Mouse (Mus musculus): ENCODE results near the gene Oprd1. TPM values are rescaled to one million over a fixed set of nuclear protein-coding genes. Genes with fewer than 3 reads are reported as not detected.
A peak's percentile ranks its signal among the peaks of the same experiment; 100 is the strongest.

The Oprd1 gene
- total and polyA plus RNA-seq, 3 experiments = 0.01 TPM; not detected in 2

DNA sequence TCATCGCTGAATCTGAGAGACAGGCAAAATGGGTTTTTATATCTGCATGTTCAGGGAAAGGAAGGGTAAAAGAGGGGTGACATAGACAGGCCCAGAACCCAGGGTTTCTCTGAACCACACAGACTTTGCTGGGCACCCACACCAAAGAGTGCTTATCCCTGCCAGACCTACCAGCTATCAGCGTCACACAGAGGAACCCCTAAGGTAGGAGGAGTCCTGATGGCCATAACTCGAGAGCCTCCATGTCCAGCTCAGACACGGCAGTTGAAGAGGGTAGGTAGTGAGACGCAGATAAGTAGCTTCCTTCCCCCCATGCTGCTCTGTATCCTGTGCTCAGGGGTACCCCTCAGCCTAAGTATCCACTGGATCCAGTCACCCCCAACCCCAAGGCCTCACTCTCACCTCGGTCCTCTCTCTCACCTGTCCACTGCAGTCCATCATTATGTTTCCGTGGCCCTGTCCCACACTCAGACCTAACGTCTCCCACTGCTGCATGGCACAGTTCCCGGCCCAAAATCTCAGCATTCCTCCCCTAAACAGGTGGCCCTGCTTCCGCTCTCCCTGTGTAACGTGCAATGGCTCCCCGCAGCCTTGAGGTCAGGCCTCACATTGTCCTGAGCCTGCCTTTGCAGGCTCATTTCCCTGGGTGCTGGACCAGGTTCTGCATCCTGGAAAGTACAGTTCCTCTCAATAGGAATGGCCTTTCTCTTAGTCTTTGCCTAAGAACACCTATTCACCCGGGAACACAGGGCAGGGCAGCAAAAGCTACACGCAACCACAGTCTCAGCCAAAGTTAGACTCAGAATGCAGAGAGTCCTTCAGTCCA is 77.0 kb downstream of the Oprd1 start:
- Histone ChIP-seq H3K27ac (ENCODE audit: control insufficient read depth, low read depth, low read length) (no peak overlapping the region), H3K79me2 (ENCODE audit: control insufficient read depth, insufficient read depth, low read length, poor library complexity) (peaks cover 44% of the 10 kb centered on the region), H3K9me3 (replicated peaks; ENCODE audit: insufficient read depth, low read length) (no peaks in the 10 kb centered on the region), H3K4me3 (ENCODE audit: control insufficient read depth in 1 of 2, insufficient read depth in 1 of 2, low read depth in 2 of 2, low read length in 2 of 2) (no peak overlapping the region), H3K4me1 (ENCODE audit: control insufficient read depth in 1 of 2, insufficient read depth in 2 of 2, low read length in 2 of 2) (peaks cover 18 to 26% of the 10 kb centered on the region in 2 experiments), H3K27me3 (ENCODE audit: control insufficient read depth in 1 of 2, insufficient read depth in 2 of 2, low read length in 2 of 2) (no peaks in the 10 kb centered on the region), H3K36me3 (ENCODE audit: control insufficient read depth in 1 of 2, insufficient read depth in 2 of 2, low read length in 2 of 2) (peaks cover 15 to 35% of the 10 kb centered on the region in 2 experiments), H3K9ac (ENCODE audit: control insufficient read depth, low read depth, low read length, poor library complexity, severe bottlenecking) (no peak overlapping the region)
- TF ChIP-seq MAX (IDR thresholded peaks at IDR 0.05; ENCODE audit: low read length) = no peak
- no peak for TF ChIP-seq E2F4 (IDR thresholded peaks at IDR 0.05; ENCODE audit: borderline replicate concordance, low read depth, low read length)
- TF ChIP-seq CHD1 (IDR thresholded peaks at IDR 0.05; ENCODE audit: low read depth, low read length) = no peak
- TF ChIP-seq TAL1 (IDR thresholded peaks at IDR 0.05; ENCODE audit: low read length) = peak; percentile 48
- no peak for TF ChIP-seq POLR2A (IDR thresholded peaks at IDR 0.05; ENCODE audit: control insufficient read depth in 1 of 2, insufficient read depth in 1 of 2, low read depth in 1 of 2, low read length in 2 of 2, poor library complexity in 1 of 2)
- no peak for DNase-seq (ENCODE audit: low read depth, low spot score)

DNA sequence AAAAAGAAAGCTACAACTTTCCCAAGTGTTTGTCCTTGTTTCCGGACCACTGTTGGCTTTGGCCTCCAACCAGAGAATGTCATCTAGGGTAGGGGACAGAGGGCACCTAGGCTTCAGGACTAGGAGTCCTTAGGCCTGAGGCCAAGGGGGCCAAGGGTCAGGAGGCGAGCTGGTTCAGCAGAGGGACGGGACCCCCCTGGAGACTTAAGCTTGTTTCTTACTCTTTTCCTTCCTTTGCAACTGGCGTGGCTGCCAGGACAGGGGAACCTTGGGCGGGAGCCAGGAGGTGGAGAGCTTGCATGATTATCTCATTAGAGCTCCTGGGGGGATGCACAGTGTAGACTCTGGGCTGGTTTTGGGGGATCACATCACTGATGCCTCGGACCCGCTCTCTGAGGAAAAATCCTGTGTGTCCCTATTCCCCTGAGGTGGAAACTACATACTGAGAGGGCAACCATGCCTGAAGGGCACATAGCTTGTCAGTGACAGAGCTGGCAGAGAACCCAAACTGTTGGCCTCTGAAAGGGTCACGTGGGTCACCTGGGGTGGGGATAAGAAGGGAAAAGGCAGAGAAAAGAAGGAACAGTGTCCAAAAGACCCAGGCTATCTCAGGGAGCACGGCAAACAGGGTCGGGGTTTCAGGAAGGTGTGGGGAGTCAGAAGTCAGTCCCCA is 78.0 kb downstream of the Oprd1 start:
- H3K9me3 ChIP-seq (replicated peaks; ENCODE audit: insufficient read depth, low read length) = no peaks in the 10 kb centered on the region
- H3K79me2 ChIP-seq (ENCODE audit: control insufficient read depth, insufficient read depth, low read length, poor library complexity) = peaks cover 41% of the 10 kb centered on the region
- peaks cover 18 to 26% of the 10 kb centered on the region in 2 experiments for H3K4me1 ChIP-seq (ENCODE audit: control insufficient read depth in 1 of 2, insufficient read depth in 2 of 2, low read length in 2 of 2)
- no peak overlapping the region; the same call in 1 of the 2 replicates for H3K27ac ChIP-seq (ENCODE audit: control insufficient read depth, low read depth, low read length)
- H3K4me3 ChIP-seq (ENCODE audit: control insufficient read depth in 1 of 2, insufficient read depth in 1 of 2, low read depth in 2 of 2, low read length in 2 of 2) = no peak overlapping the region
- no peaks in the 10 kb centered on the region for H3K27me3 ChIP-seq (ENCODE audit: control insufficient read depth in 1 of 2, insufficient read depth in 2 of 2, low read length in 2 of 2)
- 0 out of 4 replicates have a peak, but pooled peaks of 1 of the 2 experiments have one; percentile 10 for TF ChIP-seq USF2 (IDR thresholded peaks at IDR 0.05; ENCODE audit: borderline replicate concordance in 1 of 2, insufficient read depth in 1 of 2, low read depth in 1 of 2, low read length in 2 of 2)
- peak; percentile 72 for TF ChIP-seq USF1 (IDR thresholded peaks at IDR 0.05; ENCODE audit: low read depth, low read length)
- no peak for TF ChIP-seq EP300 (IDR thresholded peaks at IDR 0.05; ENCODE audit: low read depth in 1 of 2, low read length in 2 of 2)
- TF ChIP-seq SIN3A (IDR thresholded peaks at IDR 0.05; ENCODE audit: low read length) = peak; percentile 26; the same call in 1 of the 2 replicates
- DNase-seq (ENCODE audit: low read depth, low spot score) = peak; percentile 64
- H3K9ac ChIP-seq (ENCODE audit: control insufficient read depth, low read depth, low read length, poor library complexity, severe bottlenecking) = no peak overlapping the region
- peaks cover 15 to 29% of the 10 kb centered on the region in 2 experiments for H3K36me3 ChIP-seq (ENCODE audit: control insufficient read depth in 1 of 2, insufficient read depth in 2 of 2, low read length in 2 of 2)

DNA sequence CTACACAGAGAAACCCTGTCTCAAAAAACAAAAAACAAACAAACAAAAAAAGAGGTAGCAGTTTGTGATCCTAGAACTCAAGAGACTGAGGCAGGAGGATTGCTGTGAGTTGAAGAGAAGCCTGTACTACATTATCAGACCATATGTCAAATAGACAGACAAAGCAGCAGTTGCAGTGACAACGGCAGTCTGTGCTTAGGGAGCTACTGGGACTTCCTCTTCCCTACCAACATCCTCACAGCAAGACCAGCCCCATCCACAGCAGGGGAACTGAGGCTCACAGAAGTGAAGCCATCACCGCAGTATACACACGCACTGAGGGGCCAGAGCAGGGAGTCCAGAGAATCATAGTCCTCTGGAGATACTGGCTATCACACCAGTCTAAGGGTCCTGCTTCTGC is 78.7 kb downstream of the Oprd1 start:
- Histone ChIP-seq H3K4me3 (ENCODE audit: control insufficient read depth in 1 of 2, insufficient read depth in 1 of 2, low read depth in 2 of 2, low read length in 2 of 2) (no peak overlapping the region), H3K4me1 (ENCODE audit: control insufficient read depth in 1 of 2, insufficient read depth in 2 of 2, low read length in 2 of 2) (peaks cover 18 to 30% of the 10 kb centered on the region in 2 experiments), H3K27ac (ENCODE audit: control insufficient read depth, low read depth, low read length) (no peak overlapping the region; the same call in 1 of the 2 replicates), H3K27me3 (ENCODE audit: control insufficient read depth in 1 of 2, insufficient read depth in 2 of 2, low read length in 2 of 2) (no peaks in the 10 kb centered on the region), H3K36me3 (ENCODE audit: control insufficient read depth in 1 of 2, insufficient read depth in 2 of 2, low read length in 2 of 2) (peaks cover 15 to 30% of the 10 kb centered on the region in 2 experiments), H3K9me3 (replicated peaks; ENCODE audit: insufficient read depth, low read length) (no peaks in the 10 kb centered on the region), H3K79me2 (ENCODE audit: control insufficient read depth, insufficient read depth, low read length, poor library complexity) (peaks cover 43% of the 10 kb centered on the region), H3K9ac (ENCODE audit: control insufficient read depth, low read depth, low read length, poor library complexity, severe bottlenecking) (no peak overlapping the region)
- peak; percentile 78 for DNase-seq (ENCODE audit: low read depth, low spot score)
- TF ChIP-seq GATA1 (IDR thresholded peaks at IDR 0.05; ENCODE audit: low read depth, low read length) = 0 out of 2 replicates have a peak, but pooled peaks have one; percentile 15
- no peak for TF ChIP-seq ZKSCAN1 (IDR thresholded peaks at IDR 0.05; ENCODE audit: low read depth, low read length)
- TF ChIP-seq BHLHE40 (IDR thresholded peaks at IDR 0.05; ENCODE audit: borderline replicate concordance, low read depth, low read length) = no peak
- no peak for TF ChIP-seq CTCF (IDR thresholded peaks at IDR 0.05 in 2 of 3, conservative IDR thresholded peaks at IDR 0.05 in 1 of 3; ENCODE audit: control insufficient read depth in 1 of 3, insufficient read depth in 1 of 3, low read depth in 2 of 3, low read length in 3 of 3, poor library complexity in 1 of 3, severe bottlenecking in 1 of 3)
- TF ChIP-seq ETS1 (IDR thresholded peaks at IDR 0.05; ENCODE audit: low read depth, low read length) = 0 out of 2 replicates have a peak, but pooled peaks have one; percentile 24
- no peak for TF ChIP-seq MAFK (IDR thresholded peaks at IDR 0.05; ENCODE audit: borderline replicate concordance, low read depth, low read length)
- no peak for TF ChIP-seq USF2 (IDR thresholded peaks at IDR 0.05; ENCODE audit: borderline replicate concordance in 1 of 2, insufficient read depth in 1 of 2, low read depth in 1 of 2, low read length in 2 of 2)
- peak; percentile 82 for TF ChIP-seq TBP (IDR thresholded peaks at IDR 0.05; ENCODE audit: low read depth, low read length)
- TF ChIP-seq TCF12 (IDR thresholded peaks at IDR 0.05; ENCODE audit: low read depth, low read length) = no peak
- no peak for TF ChIP-seq MEF2A (IDR thresholded peaks at IDR 0.05; ENCODE audit: extremely low read depth, insufficient replicate concordance, low read depth, low read length, poor library complexity, severe bottlenecking)
- peak in 1 of 2 experiments; percentile 26; a peak in 2 of 4 replicates for TF ChIP-seq EP300 (IDR thresholded peaks at IDR 0.05; ENCODE audit: low read depth in 1 of 2, low read length in 2 of 2)
- no peak for TF ChIP-seq ZNF384 (IDR thresholded peaks at IDR 0.05; ENCODE audit: low read depth, low read length)
- 0 out of 2 replicates have a peak, but pooled peaks have one; percentile 13 for TF ChIP-seq SIN3A (IDR thresholded peaks at IDR 0.05; ENCODE audit: low read length)
